Mouse (Mus musculus): ENCODE results near the gene Nupr1.

Nupr1 gene

DNA sequence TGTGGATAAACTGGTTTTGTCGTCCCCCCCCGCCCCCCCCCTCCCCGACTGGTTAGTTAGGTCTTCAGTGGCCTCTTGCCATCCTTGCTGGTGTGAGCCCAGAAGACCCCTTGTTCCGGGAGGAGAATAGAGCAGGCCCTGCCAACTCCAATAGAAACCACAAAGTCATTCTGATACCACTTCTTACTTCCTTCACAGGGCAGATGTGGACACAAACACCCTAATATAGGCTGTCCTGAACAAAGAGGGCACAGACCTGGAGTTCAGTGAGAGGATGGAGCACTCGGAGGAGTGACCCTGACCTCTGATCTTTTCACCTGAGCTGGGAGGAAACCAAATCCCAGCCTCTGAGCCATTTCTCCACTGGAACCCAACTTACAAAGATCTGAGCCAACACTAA, 28.8 kb downstream of the Nupr1 start:
- DNase-seq (ENCODE audit: extremely low read depth, low read depth, low spot score): no peak

DNA sequence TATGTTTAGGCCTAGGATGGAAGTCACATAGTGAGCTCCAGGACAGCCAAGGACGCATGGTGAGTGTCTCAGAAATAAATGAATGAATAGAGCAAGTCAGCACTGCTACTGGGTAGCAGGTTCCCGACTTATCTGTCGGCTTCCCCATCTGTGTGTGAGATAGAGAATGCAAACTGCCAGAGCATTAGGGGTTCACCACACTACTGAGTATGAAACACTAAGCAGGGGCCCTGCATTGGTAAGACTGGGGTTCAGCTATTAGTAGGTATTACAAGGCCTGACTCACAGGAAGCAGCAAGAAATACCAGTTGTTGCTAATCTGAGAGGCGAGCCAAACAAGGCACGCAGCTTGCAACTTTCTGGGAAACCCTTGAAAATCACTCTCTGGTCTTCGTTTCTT, 31.7 kb downstream of the Nupr1 start:
- DNase-seq (ENCODE audit: extremely low read depth, low read depth, low spot score): no peak

DNA sequence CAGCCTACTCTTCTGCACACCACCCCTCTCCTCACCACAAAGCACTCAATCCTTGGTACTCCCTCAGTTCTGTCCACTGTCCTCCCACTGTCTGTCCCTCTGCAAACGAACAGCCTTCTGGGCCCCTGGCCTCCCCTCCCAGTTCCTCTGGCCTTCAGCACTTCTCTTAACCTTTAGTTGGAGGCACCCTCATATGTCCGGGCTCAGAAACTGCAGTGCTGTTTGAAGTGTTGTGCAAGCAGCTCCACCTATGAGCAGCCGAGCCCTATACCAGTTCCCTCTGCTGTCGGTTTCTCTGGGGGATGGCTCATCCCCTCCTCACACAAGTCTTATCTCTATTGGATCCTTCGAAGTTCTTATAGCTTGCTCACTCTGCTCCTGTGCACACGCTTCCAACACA, 34.2 kb downstream of the Nupr1 start:
- no peak for DNase-seq (ENCODE audit: extremely low read depth, low read depth, low spot score)

GRCm38 (mm10) chr7:126595890-126596289, 34.8 kb downstream of the Nupr1 start:
- DNase-seq (ENCODE audit: extremely low read depth, low read depth, low spot score): no peak

DNA sequence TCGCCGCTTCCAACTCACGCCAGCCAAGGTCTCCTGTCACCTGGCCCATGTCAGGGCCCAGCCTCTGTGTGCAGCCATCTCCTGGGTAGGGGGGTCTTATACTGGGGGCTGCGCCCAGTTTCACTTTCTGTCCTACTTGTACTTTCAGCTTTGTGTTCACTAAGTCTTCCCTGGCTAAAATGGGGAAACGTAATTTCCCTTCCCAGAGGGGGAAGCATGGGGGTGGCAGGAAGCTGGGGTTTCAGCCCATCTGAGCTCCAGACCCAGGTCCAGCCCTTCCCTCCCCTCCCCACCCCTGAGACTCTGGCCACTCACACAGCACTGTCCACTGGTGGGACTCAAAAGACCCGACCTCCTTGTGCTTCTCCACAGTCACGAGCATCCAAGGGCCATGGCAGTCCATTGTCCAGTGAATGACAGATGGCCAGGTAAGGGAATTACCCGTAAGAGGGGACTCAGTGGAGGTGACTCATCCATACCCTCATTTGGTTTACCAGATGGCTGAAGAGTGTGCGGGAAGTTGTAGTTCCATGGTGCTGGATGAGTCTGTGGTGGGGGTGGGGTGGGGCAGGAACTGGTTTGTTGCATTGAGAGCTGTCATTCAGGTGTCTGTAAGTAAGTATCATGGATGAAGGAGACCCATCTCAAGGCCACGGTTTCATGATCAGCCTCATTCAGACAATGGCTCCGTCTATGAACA, 35.6 kb downstream of the Nupr1 start, which contains the start of gene Il27:
Il27 (minus strand) TSS at position 80 of the 700 bp plus-strand sequence.
- no peak for DNase-seq (ENCODE audit: extremely low read depth, low read depth, low spot score)

- no peak for DNase-seq (ENCODE audit: extremely low read depth, low read depth, low spot score)
Measured at GRCm38 (mm10) chr7:126587779-126588178, 42.9 kb downstream of the Nupr1 start.

GRCm38 (mm10) chr7:126586839-126587238, 43.8 kb downstream of the Nupr1 start:
- DNase-seq (ENCODE audit: extremely low read depth, low read depth, low spot score): no peak

GRCm38 (mm10) chr7:126585717-126586116, 44.9 kb downstream of the Nupr1 start, which contains the start of gene Cln3:
Gene Cln3 (minus strand): TSS chr7:126585817.
- no peak for DNase-seq (ENCODE audit: extremely low read depth, low read depth, low spot score)

DNA sequence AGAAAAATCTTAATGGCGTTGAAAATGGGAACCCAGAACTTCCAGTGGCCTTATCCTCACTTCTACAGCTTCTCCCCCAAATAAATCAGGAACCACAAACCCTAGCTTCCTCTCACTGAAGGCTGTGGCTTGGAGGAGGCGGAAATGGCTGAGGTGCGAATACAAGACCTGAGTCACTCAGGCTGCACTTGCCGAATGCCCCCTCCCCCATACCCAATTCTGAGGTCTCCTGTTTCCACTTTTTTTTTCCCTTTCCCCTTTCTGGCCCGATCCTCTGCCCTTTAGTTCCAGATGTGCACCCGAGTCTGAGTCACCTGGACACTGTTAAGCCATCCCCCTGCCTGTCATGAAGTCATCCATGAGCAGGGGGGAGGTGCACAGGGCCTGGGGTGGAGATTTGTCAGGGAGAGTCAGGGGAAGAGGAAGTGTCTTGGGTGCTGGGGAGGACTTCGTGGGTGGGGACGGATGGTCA, 46.1 kb downstream of the Nupr1 start, which contains the start of gene Apobr:
Apobr (plus strand) TSS at position 437 of the 472 bp plus-strand sequence.
- no peak for DNase-seq (ENCODE audit: extremely low read depth, low read depth, low spot score)

GRCm38 (mm10) chr7:126583761-126584160, 46.9 kb downstream of the Nupr1 start:
- no peak for DNase-seq (ENCODE audit: extremely low read depth, low read depth, low spot score)

DNA sequence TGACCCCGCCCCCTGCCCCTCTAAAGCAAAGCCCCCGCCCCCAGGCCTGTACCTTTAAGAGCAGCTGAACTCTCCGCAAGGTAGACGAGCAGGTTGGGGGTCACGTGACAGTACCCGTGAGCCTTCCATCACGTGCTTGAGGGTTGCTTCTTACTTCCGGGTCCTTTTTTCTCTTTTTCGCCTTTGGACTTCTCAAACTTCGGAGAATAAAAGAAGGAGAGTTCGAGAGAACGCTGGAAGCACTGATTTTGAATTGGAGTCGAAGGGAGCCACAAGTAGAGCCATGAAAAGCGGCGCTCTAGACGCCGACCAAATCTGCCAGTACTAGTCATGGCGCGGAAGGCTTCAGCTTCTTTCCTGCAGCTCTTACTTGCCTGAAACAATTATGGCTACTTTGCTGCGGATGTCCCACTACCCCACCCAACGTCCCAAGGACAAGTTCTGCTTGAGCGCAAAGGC, 47.4 kb downstream of the Nupr1 start:
- DNase-seq (ENCODE audit: extremely low read depth, low read depth, low spot score): no peak

DNA sequence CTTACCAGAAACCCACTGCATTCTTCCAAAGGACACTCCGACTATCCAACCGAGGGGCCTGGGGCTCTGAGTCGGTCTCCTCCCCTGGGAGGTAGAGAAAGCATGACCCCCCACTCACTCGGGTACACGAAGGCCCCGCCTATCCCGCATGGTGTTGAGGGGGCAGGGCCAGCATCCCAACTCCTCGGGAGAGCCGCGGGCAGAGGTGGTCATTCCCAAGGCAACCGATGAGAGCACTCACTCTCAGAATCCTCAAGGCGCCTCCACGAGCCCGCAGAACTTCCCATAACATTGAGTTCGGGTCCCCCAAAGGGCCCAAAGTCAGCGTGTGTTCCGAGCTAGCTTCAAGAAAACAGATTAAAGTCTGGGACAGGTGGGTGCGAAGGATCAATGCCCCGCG, 47.9 kb downstream of the Nupr1 start:
- DNase-seq (ENCODE audit: extremely low read depth, low read depth, low spot score): no peak

- no peak for DNase-seq (ENCODE audit: extremely low read depth, low read depth, low spot score)
Measured at GRCm38 (mm10) chr7:126581661-126582060, 49.0 kb downstream of the Nupr1 start.

GRCm38 (mm10) chr7:126579172-126579571, 51.5 kb downstream of the Nupr1 start:
- DNase-seq (ENCODE audit: extremely low read depth, low read depth, low spot score): no peak

DNA sequence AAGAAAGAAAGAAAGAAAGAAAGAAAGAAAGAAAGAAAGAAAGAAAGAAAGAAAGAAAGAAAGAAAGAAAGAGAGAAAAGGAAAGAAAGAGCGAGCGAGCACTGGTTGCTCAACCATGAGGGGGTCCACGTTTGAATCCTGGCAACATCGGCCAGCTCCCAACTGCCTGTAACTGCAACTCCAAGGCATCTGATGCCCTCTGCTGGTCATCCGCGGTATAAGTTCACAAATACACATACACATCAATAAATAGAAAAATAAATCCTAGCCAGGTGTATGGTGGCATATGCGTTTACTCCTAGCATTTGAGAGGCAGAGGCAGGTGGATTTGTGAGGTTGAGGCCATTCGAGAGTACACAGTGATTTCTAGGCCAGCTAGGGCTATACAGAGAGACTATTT, 53.7 kb downstream of the Nupr1 start:
- DNase-seq (ENCODE audit: extremely low read depth, low read depth, low spot score): no peak

Measured in fat pad, adult 2 months (tissue).